ENCODE assay signal across 12 mouse cellular contexts in the genomic region with DNA sequence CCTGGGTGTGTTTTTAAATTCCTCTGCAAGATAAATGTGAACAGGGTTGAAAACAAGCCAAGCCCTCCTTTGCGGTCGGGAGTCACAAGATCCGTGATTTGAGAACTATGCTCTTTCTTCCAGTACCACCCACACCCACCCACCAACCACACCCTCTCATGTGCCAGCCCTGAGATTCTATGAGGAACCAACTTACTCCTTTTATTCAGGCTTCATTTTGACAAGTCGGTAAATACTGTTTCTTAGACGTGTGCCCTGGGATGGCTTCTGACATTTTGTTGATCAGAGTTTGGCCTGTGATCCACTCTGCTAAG.
A peak's percentile ranks its signal among the peaks of the same experiment; 100 is the strongest.
DNase-seq lines count a peak whose midpoint lies in the region; ATAC-seq and TF ChIP-seq lines count a peak whose summit lies in the region.
"Had no signal": no experiment of that assay in that cellular context is flagged by ENCODE, and none has a peak within 500 bp of the region (broad histone marks: within the 10 kb centered on the region; RNA-seq: fewer than 3 reads in every experiment).

No protein-coding gene starts in this region.

- no peaks in the 10 kb centered on the region for H3K36me3 ChIP-seq in heart, embryonic 14.5 days (ENCODE audit: control insufficient read depth, insufficient read depth, low read length)
- H3K36me3 ChIP-seq in MEL (ENCODE audit: control insufficient read depth in 1 of 2, insufficient read depth in 2 of 2, low read length in 2 of 2): no peaks in the 10 kb centered on the region; a peak in 1 of 4 replicates
- no peaks in the 10 kb centered on the region for H3K36me3 ChIP-seq in liver, postnatal 0 days (replicated peaks; ENCODE audit: insufficient read depth, low read length)
- H3K36me3 ChIP-seq in hindbrain, embryonic 14.5 days (replicated peaks; ENCODE audit: control insufficient read depth, insufficient read depth): no peaks in the 10 kb centered on the region
- H3K36me3 ChIP-seq in midbrain, embryonic 16.5 days (ENCODE audit: control insufficient read depth, insufficient read depth, low read length): no peaks in the 10 kb centered on the region; the same call in 1 of the 2 replicates
- H3K36me3 ChIP-seq: liver, embryonic 15.5 days had no signal

- 21% methylated on average over 5 of the region's 5 CpGs for WGBS in heart, embryonic 14.5 days
- WGBS in liver, postnatal 0 days (ENCODE audit: insufficient replicate concordance): 46% methylated on average over 5 of the region's 5 CpGs
- WGBS in hindbrain, embryonic 14.5 days: 78% methylated on average over 5 of the region's 5 CpGs
- WGBS in midbrain, embryonic 16.5 days: 82% methylated on average over 5 of the region's 5 CpGs

- intact Hi-C loops in heart, postnatal 25 days (cut with DNase I): no loop called here

- peak overlapping the region; percentile 44 for H3K4me2 ChIP-seq in heart, embryonic 14.5 days (ENCODE audit: low read length)
- H3K4me2 ChIP-seq in liver, postnatal 0 days (ENCODE audit: low read depth, low read length): no peak overlapping the region
- no peak overlapping the region for H3K4me2 ChIP-seq in hindbrain, embryonic 14.5 days (replicated peaks)
- H3K4me2 ChIP-seq in midbrain, embryonic 16.5 days (ENCODE audit: low read length): no peak overlapping the region
- H3K4me2 ChIP-seq: liver, embryonic 15.5 days had no signal

- H3K27me3 ChIP-seq in heart, embryonic 14.5 days (ENCODE audit: control insufficient read depth, insufficient read depth, low read length): no peaks in the 10 kb centered on the region
- H3K27me3 ChIP-seq in MEL (ENCODE audit: control insufficient read depth in 1 of 2, insufficient read depth in 2 of 2, low read length in 2 of 2): no peaks in the 10 kb centered on the region
- H3K27me3 ChIP-seq in liver, postnatal 0 days (ENCODE audit: insufficient read depth, low read length): no peaks in the 10 kb centered on the region
- no peaks in the 10 kb centered on the region for H3K27me3 ChIP-seq in hindbrain, embryonic 14.5 days (ENCODE audit: control insufficient read depth, insufficient read depth, low read length)
- no peaks in the 10 kb centered on the region for H3K27me3 ChIP-seq in midbrain, embryonic 16.5 days (ENCODE audit: control insufficient read depth, insufficient read depth, low read depth, low read length)
- H3K27me3 ChIP-seq: CH12.LX; liver, embryonic 15.5 days had no signal

- DNase-seq in heart, postnatal 25 days (ENCODE audit: low spot score): no peak
- peak; percentile 50 for DNase-seq in MEL (ENCODE audit: low read depth, low spot score)
- no peak for DNase-seq in liver, postnatal 0 days
- peak; percentile 18 to 20 for DNase-seq in monocyte, adult 2 months (ENCODE audit: low read depth in 1 of 2, low spot score in 2 of 2)
- no peak for DNase-seq in hindbrain, embryonic 14.5 days (ENCODE audit: low spot score)
- no peak for DNase-seq in right cerebral cortex, postnatal 25 days
- DNase-seq: cerebellum, postnatal 10 days; gastrocnemius, postnatal 36 days had no signal

- TF ChIP-seq CTCF in MEL (IDR thresholded peaks at IDR 0.05 in 2 of 3, conservative IDR thresholded peaks at IDR 0.05 in 1 of 3; ENCODE audit: control insufficient read depth in 1 of 3, insufficient read depth in 1 of 3, low read depth in 2 of 3, low read length in 3 of 3, poor library complexity in 1 of 3, severe bottlenecking in 1 of 3): no peak
- no peak for TF ChIP-seq CTCF in liver, postnatal 0 days (IDR thresholded peaks at IDR 0.05; ENCODE audit: low read depth)

- peak overlapping the region; percentile 64 to 69 for H3K27ac ChIP-seq in heart, embryonic 14.5 days (replicated peaks in 1 of 2; ENCODE audit: control insufficient read depth in 1 of 2, insufficient read depth in 1 of 2, low read depth in 2 of 2, low read length in 2 of 2)
- H3K27ac ChIP-seq in MEL (ENCODE audit: control insufficient read depth, low read depth, low read length): no peak overlapping the region
- peak overlapping the region; percentile 29; the same call in 1 of the 2 replicates for H3K27ac ChIP-seq in liver, postnatal 0 days (ENCODE audit: low read depth)
- no peak overlapping the region for H3K27ac ChIP-seq in hindbrain, embryonic 14.5 days
- no peak overlapping the region for H3K27ac ChIP-seq in midbrain, embryonic 16.5 days (ENCODE audit: low read length)
- H3K27ac ChIP-seq: liver, embryonic 15.5 days had no signal

- ATAC-seq in heart, embryonic 14.5 days (ENCODE audit: insufficient number of reproducible peaks, insufficient read depth, low FRiP score, low read depth): no peak
- no peak for ATAC-seq in liver, postnatal 0 days
- ATAC-seq in hindbrain, embryonic 14.5 days (ENCODE audit: low FRiP score): no peak
- no peak for ATAC-seq in midbrain, embryonic 16.5 days

- H3K9ac ChIP-seq in heart, embryonic 14.5 days (ENCODE audit: low read length): 0 out of 2 replicates have a peak overlapping the region, but pooled peaks have one; percentile 7
- H3K9ac ChIP-seq in MEL (ENCODE audit: control insufficient read depth, low read depth, low read length, poor library complexity, severe bottlenecking): no peak overlapping the region
- H3K9ac ChIP-seq in liver, postnatal 0 days (replicated peaks): no peak overlapping the region
- H3K9ac ChIP-seq in hindbrain, embryonic 14.5 days: no peak overlapping the region
- H3K9ac ChIP-seq in midbrain, embryonic 16.5 days (ENCODE audit: low read depth, low read length): no peak overlapping the region
- H3K9ac ChIP-seq: liver, embryonic 15.5 days had no signal

- no peak for TF ChIP-seq POLR2A in MEL (IDR thresholded peaks at IDR 0.05; ENCODE audit: control insufficient read depth in 1 of 2, insufficient read depth in 1 of 2, low read depth in 1 of 2, low read length in 2 of 2, poor library complexity in 1 of 2)

- no peak for TF ChIP-seq RAD21 in MEL (IDR thresholded peaks at IDR 0.05; ENCODE audit: low read depth, low read length)

- no peak overlapping the region for H3K4me3 ChIP-seq in heart, embryonic 14.5 days (ENCODE audit: control insufficient read depth in 1 of 2, insufficient read depth in 1 of 2, low read depth in 1 of 2, low read length in 2 of 2)
- no peak overlapping the region for H3K4me3 ChIP-seq in MEL (ENCODE audit: control insufficient read depth in 1 of 2, insufficient read depth in 1 of 2, low read depth in 2 of 2, low read length in 2 of 2)
- H3K4me3 ChIP-seq in liver, postnatal 0 days (ENCODE audit: low read depth, low read length): no peak overlapping the region
- no peak overlapping the region for H3K4me3 ChIP-seq in hindbrain, embryonic 14.5 days (replicated peaks; ENCODE audit: low read length)
- no peak overlapping the region for H3K4me3 ChIP-seq in midbrain, embryonic 16.5 days (ENCODE audit: low read depth, low read length)
- H3K4me3 ChIP-seq: liver, embryonic 15.5 days had no signal

- no peaks in the 10 kb centered on the region for H3K9me3 ChIP-seq in heart, embryonic 14.5 days (ENCODE audit: control insufficient read depth, low read length)
- H3K9me3 ChIP-seq in MEL (replicated peaks; ENCODE audit: insufficient read depth, low read length): no peaks in the 10 kb centered on the region
- no peaks in the 10 kb centered on the region for H3K9me3 ChIP-seq in liver, postnatal 0 days (ENCODE audit: low read length)
- H3K9me3 ChIP-seq in hindbrain, embryonic 14.5 days (ENCODE audit: control insufficient read depth, low read length): no peaks in the 10 kb centered on the region
- no peaks in the 10 kb centered on the region for H3K9me3 ChIP-seq in midbrain, embryonic 16.5 days (replicated peaks; ENCODE audit: control insufficient read depth, low read length, poor library complexity, severe bottlenecking)
- H3K9me3 ChIP-seq: liver, embryonic 15.5 days had no signal

- no peak for TF ChIP-seq EP300 in MEL (IDR thresholded peaks at IDR 0.05; ENCODE audit: low read depth in 1 of 2, low read length in 2 of 2)
- TF ChIP-seq EP300 in liver, postnatal 0 days (IDR thresholded peaks at IDR 0.05; ENCODE audit: low read depth): no peak

- H3K4me1 ChIP-seq in heart, embryonic 14.5 days (ENCODE audit: control insufficient read depth in 2 of 2, insufficient read depth in 2 of 2, low read length in 2 of 2): peaks cover 21 to 49% of the 10 kb centered on the region in 2 experiments
- 0 out of 4 replicates have a peak, but pooled peaks cover 0 to 6% of the 10 kb centered on the region in 2 experiments for H3K4me1 ChIP-seq in MEL (ENCODE audit: control insufficient read depth in 1 of 2, insufficient read depth in 2 of 2, low read length in 2 of 2)
- peaks cover 8% of the 10 kb centered on the region; the same call in 1 of the 2 replicates for H3K4me1 ChIP-seq in liver, postnatal 0 days (ENCODE audit: insufficient read depth)
- peaks cover 37% of the 10 kb centered on the region for H3K4me1 ChIP-seq in hindbrain, embryonic 14.5 days (replicated peaks; ENCODE audit: control insufficient read depth, insufficient read depth, low read length)
- H3K4me1 ChIP-seq in midbrain, embryonic 16.5 days (ENCODE audit: control insufficient read depth, insufficient read depth, low read length): peaks cover 32% of the 10 kb centered on the region
- H3K4me1 ChIP-seq: liver, embryonic 15.5 days had no signal

- no peaks in the 10 kb centered on the region for H3K79me2 ChIP-seq in MEL (ENCODE audit: control insufficient read depth, insufficient read depth, low read length, poor library complexity)

TF ChIP-seq in MEL, 35 proteins besides CTCF, POLR2A, EP300 and RAD21:
- no peak for TF ChIP-seq HCFC1 (IDR thresholded peaks at IDR 0.05; ENCODE audit: low read depth, low read length)
- TF ChIP-seq RCOR1 (IDR thresholded peaks at IDR 0.05; ENCODE audit: low read depth, low read length): peak; percentile 36; the same call in 1 of the 2 replicates
- TF ChIP-seq ZNF384 (IDR thresholded peaks at IDR 0.05; ENCODE audit: low read depth, low read length): no peak

Comparison
In these comparisons a context has a peak if more than half of its experiments do, and no peak if none do; other contexts are left out.
1. H3K27ac ChIP-seq: peak in heart, embryonic 14.5 days (2 of 2) and liver, postnatal 0 days (single experiment); none in MEL (single experiment), hindbrain, embryonic 14.5 days (single experiment) and midbrain, embryonic 16.5 days (single experiment).
2. DNase-seq: peak in MEL (single experiment) and monocyte, adult 2 months (2 of 2); none in heart, postnatal 25 days (single experiment), liver, postnatal 0 days (single experiment), hindbrain, embryonic 14.5 days (single experiment) and right cerebral cortex, postnatal 25 days (single experiment).